ENCODE assay signal across 8 mouse cellular contexts in the genomic region with DNA sequence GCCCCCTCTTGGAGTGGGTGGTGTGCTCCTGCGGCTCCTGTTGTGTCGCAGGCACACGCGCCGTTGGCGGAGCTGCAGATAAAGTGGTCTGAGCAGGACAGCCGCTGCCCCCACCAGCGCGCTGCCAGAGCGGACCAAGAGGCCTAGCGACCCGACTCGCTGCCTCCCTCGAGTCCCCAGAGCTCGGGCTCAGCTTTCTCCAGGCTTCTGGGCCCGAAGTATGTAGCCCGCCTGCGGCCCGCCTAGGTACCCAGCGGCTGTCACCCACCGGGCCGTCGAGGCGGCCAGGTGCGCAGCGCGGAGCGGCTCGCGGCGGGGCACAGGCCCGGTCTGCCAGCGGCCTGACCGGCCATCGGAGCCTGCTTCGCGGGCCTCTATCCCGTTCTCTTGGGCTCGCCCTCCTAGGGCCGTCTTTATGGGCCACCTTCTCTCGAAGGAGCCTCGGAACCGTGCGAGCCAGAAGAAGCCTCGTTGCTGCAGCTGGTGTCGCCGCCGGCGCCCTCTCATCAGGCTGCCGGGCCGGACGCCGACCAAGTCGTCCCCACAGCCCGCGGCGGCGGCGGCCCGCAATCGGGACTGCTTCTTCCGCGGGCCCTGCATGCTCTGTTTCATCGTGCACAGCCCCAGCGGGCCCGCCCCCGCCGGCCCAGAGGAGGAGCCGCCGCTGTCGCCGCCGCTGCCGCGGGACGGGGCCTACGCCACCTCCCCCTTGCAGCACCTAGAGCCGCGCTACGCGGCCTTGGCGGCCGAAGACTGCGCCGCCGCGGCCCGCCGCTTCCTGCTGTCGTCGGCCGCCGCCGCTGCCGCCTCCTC. TPM values are rescaled to one million over a fixed set of nuclear protein-coding genes. Genes with fewer than 3 reads are reported as not detected.
DNase-seq lines count a peak whose midpoint lies in the region; ATAC-seq and TF ChIP-seq lines count a peak whose summit lies in the region.

A gene (plus strand): TSS at position 40 of the 813 bp plus-strand sequence.

- peak; percentile 78 for DNase-seq in CD4-positive helper T cell, adult 2 months (ENCODE audit: low read depth, low spot score)
- peak; percentile 59 to 66 for DNase-seq in heart, postnatal 10 days
- peak; percentile 73 to 81 for DNase-seq in kidney, postnatal 36 days
- peak; percentile 61 for DNase-seq in neural tube, embryonic 11.5 days (ENCODE audit: low spot score)

- ATAC-seq in forebrain, embryonic 15.5 days (replicated peaks): peak; percentile 92
- peak; percentile 72 for ATAC-seq in liver, embryonic 15.5 days (ENCODE audit: insufficient read depth)
- peak; percentile 86 for ATAC-seq in neural tube, embryonic 11.5 days (ENCODE audit: insufficient read depth, low FRiP score, low TSS enrichment)

- H3K36me3 ChIP-seq in forebrain, embryonic 15.5 days: no peaks in the 10 kb centered on the region
- H3K36me3 ChIP-seq in liver, embryonic 15.5 days (replicated peaks): no peaks in the 10 kb centered on the region
- H3K36me3 ChIP-seq in neural tube, embryonic 11.5 days (ENCODE audit: control insufficient read depth, insufficient read depth, low read length): no peaks in the 10 kb centered on the region
- H3K36me3 ChIP-seq in testis, adult 2 months (ENCODE audit: control insufficient read depth, insufficient read depth, low read length): no peaks in the 10 kb centered on the region

- intact Hi-C loops in heart, postnatal 10 days (cut with DNase I): no loop called here

- no peaks in the 10 kb centered on the region for H3K27me3 ChIP-seq in forebrain, embryonic 15.5 days
- peaks cover 36% of the 10 kb centered on the region for H3K27me3 ChIP-seq in liver, embryonic 15.5 days
- no peaks in the 10 kb centered on the region for H3K27me3 ChIP-seq in neural tube, embryonic 11.5 days (ENCODE audit: control insufficient read depth, insufficient read depth, low read length)
- H3K27me3 ChIP-seq in testis, adult 2 months (ENCODE audit: control insufficient read depth, insufficient read depth, low read length): no peaks in the 10 kb centered on the region

- TF ChIP-seq POLR2A in testis, adult 2 months (IDR thresholded peaks at IDR 0.05; ENCODE audit: control insufficient read depth, low read depth, low read length): no peak

- peak within 1 kb of the TSS; percentile 63 for H3K4me2 ChIP-seq in forebrain, embryonic 15.5 days (replicated peaks)
- H3K4me2 ChIP-seq in liver, embryonic 15.5 days: peak within 1 kb of the TSS; percentile 57
- H3K4me2 ChIP-seq in neural tube, embryonic 11.5 days (ENCODE audit: low read depth): peak within 1 kb of the TSS; percentile 58

- H3K27ac ChIP-seq in brown adipose tissue, adult 24 weeks (replicated peaks; ENCODE audit: low read depth, low read length): no peak within 1 kb of the TSS
- H3K27ac ChIP-seq in forebrain, embryonic 15.5 days (replicated peaks): peak within 1 kb of the TSS; percentile 89
- H3K27ac ChIP-seq in liver, embryonic 15.5 days (replicated peaks): no peak within 1 kb of the TSS
- H3K27ac ChIP-seq in neural tube, embryonic 11.5 days (ENCODE audit: low read depth, low read length): peak within 1 kb of the TSS; percentile 56
- peak within 1 kb of the TSS; percentile 58; the same call in 1 of the 2 replicates for H3K27ac ChIP-seq in testis, adult 2 months (ENCODE audit: control insufficient read depth, insufficient read depth, low read depth, low read length)

- no peaks in the 10 kb centered on the region for H3K9me3 ChIP-seq in forebrain, embryonic 15.5 days
- H3K9me3 ChIP-seq in liver, embryonic 15.5 days (replicated peaks): no peaks in the 10 kb centered on the region
- no peaks in the 10 kb centered on the region for H3K9me3 ChIP-seq in neural tube, embryonic 11.5 days (ENCODE audit: control insufficient read depth, low read length)

- peak within 1 kb of the TSS; percentile 68 for H3K4me3 ChIP-seq in brown adipose tissue, adult 24 weeks (ENCODE audit: insufficient read depth, low read depth, low read length)
- peak within 1 kb of the TSS; percentile 67 for H3K4me3 ChIP-seq in forebrain, embryonic 15.5 days
- peak within 1 kb of the TSS; percentile 46 for H3K4me3 ChIP-seq in liver, embryonic 15.5 days (replicated peaks)
- peak within 1 kb of the TSS; percentile 49 for H3K4me3 ChIP-seq in neural tube, embryonic 11.5 days (ENCODE audit: low read depth, low read length)
- peak within 1 kb of the TSS; percentile 81 for H3K4me3 ChIP-seq in testis, adult 2 months (ENCODE audit: control insufficient read depth, low read depth, low read length)

- 16% methylated on average over 83 of the region's 95 CpGs for WGBS in forebrain, embryonic 15.5 days
- 15% methylated on average over 61 of the region's 95 CpGs for WGBS in liver, embryonic 15.5 days (ENCODE audit: insufficient replicate concordance)
- WGBS in neural tube, embryonic 11.5 days: 17% methylated on average over 52 of the region's 95 CpGs

- peak within 1 kb of the TSS; percentile 74 for H3K9ac ChIP-seq in forebrain, embryonic 15.5 days (replicated peaks)
- no peak within 1 kb of the TSS for H3K9ac ChIP-seq in liver, embryonic 15.5 days
- peak within 1 kb of the TSS; percentile 73 for H3K9ac ChIP-seq in neural tube, embryonic 11.5 days (ENCODE audit: low read length)

- no peaks in the 10 kb centered on the region for H3K4me1 ChIP-seq in brown adipose tissue, adult 24 weeks (ENCODE audit: control insufficient read depth, insufficient read depth, insufficient read length, low read length)
- H3K4me1 ChIP-seq in forebrain, embryonic 15.5 days: peaks cover 3% of the 10 kb centered on the region; the same call in 1 of the 2 replicates
- H3K4me1 ChIP-seq in liver, embryonic 15.5 days (replicated peaks): no peaks in the 10 kb centered on the region
- H3K4me1 ChIP-seq in neural tube, embryonic 11.5 days (ENCODE audit: control insufficient read depth, insufficient read depth, low read length): no peaks in the 10 kb centered on the region
- no peaks in the 10 kb centered on the region for H3K4me1 ChIP-seq in testis, adult 2 months (ENCODE audit: control insufficient read depth, insufficient read depth, low read length)

- no peak for TF ChIP-seq CTCF in testis, adult 2 months (IDR thresholded peaks at IDR 0.05; ENCODE audit: control insufficient read depth, insufficient read depth, insufficient replicate concordance, low read depth, low read length)

RNA-seq across cellular contexts. Expression of the gene that starts here (rescaled TPM):
- polyA plus RNA-seq in brown adipose tissue, adult 24 weeks (2012; ENCODE audit: insufficient read depth, insufficient read length, missing spikeins): 0.52 TPM in 1 of 2 replicates, not detected in the other
- 12.3 and 14.0 TPM in 2 replicates for polyA plus RNA-seq in forebrain, embryonic 15.5 days (2015; fragmentation: Nextera tagmentation; extraction: Ambion mirVana)
- 1 to 10 TPM; 1.2 to 1.6 TPM for total RNA-seq in heart, postnatal 10 days (2021)
- 0.13 and 0.15 TPM in 2 replicates for polyA plus RNA-seq in liver, embryonic 15.5 days (2015; fragmentation: Nextera tagmentation; extraction: Ambion mirVana)
- 6.9 and 7.4 TPM in 2 replicates for polyA plus RNA-seq in neural tube, embryonic 11.5 days (2014; fragmentation: Nextera tagmentation; extraction: Ambion mirVana)
- 0.88 and 0.91 TPM in 2 replicates for polyA plus RNA-seq in testis, adult 2 months (2012; rRNA removed)

Comparison
In these comparisons a context has a peak if more than half of its experiments do, and no peak if none do; other contexts are left out.
1. Peak in ATAC-seq, H3K4me3 ChIP-seq and H3K4me2 ChIP-seq in liver, embryonic 15.5 days; RNA of the gene not detected or under 1 TPM.
2. H3K27ac ChIP-seq: peak in forebrain, embryonic 15.5 days (single experiment), neural tube, embryonic 11.5 days (single experiment) and testis, adult 2 months (single experiment); none in brown adipose tissue, adult 24 weeks (single experiment) and liver, embryonic 15.5 days (single experiment).
3. Peak in every context shown above with its lines, with median percentiles within 50 percentile points of each other: DNase-seq, H3K4me3 ChIP-seq, ATAC-seq and H3K4me2 ChIP-seq.